Mouse (Mus musculus) kidney, embryonic 14.5 days (tissue): ENCODE measurements around the gene Hivep3. TPM values are rescaled to one million over a fixed set of nuclear protein-coding genes. Genes with fewer than 3 reads are reported as not detected.

Source experiments
- ATAC-seq: fragments of 200-750 bp; cut with Nextera tagmentation; 2 replicates; pipeline ENCODE4 v1.8.0; 2017; ENCODE audit warnings: moderate number of reproducible peaks, mild to moderate bottlenecking, moderate TSS enrichment, moderate library complexity; ENCODE audit not compliant: low FRiP score, low TSS enrichment
- H3K27ac ChIP-seq: fragments of 300-500 bp; sonication (generic); 2 replicates; pipeline ENCODE4 v1.5.1; 2014; ENCODE audit warnings: low read depth, mild to moderate bottlenecking, low read length, moderate library complexity, mixed read lengths
- H3K27me3 ChIP-seq: fragments of 300-500 bp; sonication (generic); 2 replicates; pipeline ENCODE4 v1.6.1; 2014; ENCODE audit warnings: mild to moderate bottlenecking, low read length; ENCODE audit not compliant: control insufficient read depth, insufficient read depth
- H3K36me3 ChIP-seq: fragments of 300-500 bp; sonication (generic); 2 replicates; pipeline ENCODE4 v1.6.1; 2014; ENCODE audit warnings: low read length, mixed read lengths; ENCODE audit not compliant: control insufficient read depth, insufficient read depth
- H3K4me1 ChIP-seq: fragments of 300-500 bp; sonication (generic); 2 replicates; pipeline ENCODE4 v1.6.1; 2014; ENCODE audit warnings: low read length, mixed read lengths; ENCODE audit not compliant: control insufficient read depth, insufficient read depth
- H3K4me2 ChIP-seq: fragments of 300-500 bp; sonication (generic); replicated peaks from 2 replicates; pipeline ENCODE4 v1.6.1; 2014; ENCODE audit warnings: low read depth, mild to moderate bottlenecking, low read length
- H3K4me3 ChIP-seq: fragments of 300-500 bp; sonication (generic); 2 replicates; pipeline ENCODE4 v1.5.1; 2014; ENCODE audit warnings: mild to moderate bottlenecking, low read length
- H3K9ac ChIP-seq: fragments of 300-500 bp; sonication (generic); 2 replicates; pipeline ENCODE4 v1.6.1; 2014; ENCODE audit warnings: low read depth, mild to moderate bottlenecking, low read length, moderate library complexity
- H3K9me3 ChIP-seq: fragments of 300-500 bp; sonication (generic); 2 replicates; pipeline ENCODE4 v1.6.1; 2016; ENCODE audit warnings: low read length; ENCODE audit not compliant: control insufficient read depth
- WGBS: fragments of 180-500 bp; shearing (Covaris S2); extraction: QIAGEN DNeasy Blood & Tissue Kit; methylation state at CpG from one replicate; pipeline ENCODE4 v1.1.7; 2014; 5-methylcytosine and 5-hydroxymethylcytosine counted together
- polyA plus RNA-seq: library from polyadenylated mRNA; unstranded; fragments of >200 nt; fragmentation: Nextera tagmentation; extraction: Ambion mirVana; gene quantifications from 2 replicates; pipeline ENCODE4 v1.2.1, GENCODE M21; 2014

Gene Hivep3
- polyA plus RNA-seq, 1 experiment from 2014 or later, result 6.3 TPM

DNA sequence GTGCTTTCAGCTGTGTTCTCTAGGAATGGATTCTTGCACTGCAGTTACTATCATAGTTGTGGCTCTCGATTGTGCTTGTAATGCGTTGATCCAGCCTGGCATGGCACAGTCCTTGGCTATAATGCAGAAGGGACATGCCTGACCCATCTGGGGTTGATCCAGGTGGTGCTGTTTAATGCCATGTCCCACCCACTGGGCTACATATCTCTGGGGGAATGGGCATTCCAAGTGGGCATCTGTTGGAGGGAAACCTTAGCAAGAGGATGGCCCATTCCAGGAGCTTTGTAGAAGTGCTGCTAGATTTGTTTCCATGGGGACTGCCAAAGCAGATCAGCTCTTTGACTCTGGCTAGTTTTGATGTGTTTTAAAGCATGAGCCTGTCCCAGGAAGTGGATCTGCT, 137.9 kb downstream of the Hivep3 start:
- no peak overlapping the region for H3K4me3 ChIP-seq

DNA sequence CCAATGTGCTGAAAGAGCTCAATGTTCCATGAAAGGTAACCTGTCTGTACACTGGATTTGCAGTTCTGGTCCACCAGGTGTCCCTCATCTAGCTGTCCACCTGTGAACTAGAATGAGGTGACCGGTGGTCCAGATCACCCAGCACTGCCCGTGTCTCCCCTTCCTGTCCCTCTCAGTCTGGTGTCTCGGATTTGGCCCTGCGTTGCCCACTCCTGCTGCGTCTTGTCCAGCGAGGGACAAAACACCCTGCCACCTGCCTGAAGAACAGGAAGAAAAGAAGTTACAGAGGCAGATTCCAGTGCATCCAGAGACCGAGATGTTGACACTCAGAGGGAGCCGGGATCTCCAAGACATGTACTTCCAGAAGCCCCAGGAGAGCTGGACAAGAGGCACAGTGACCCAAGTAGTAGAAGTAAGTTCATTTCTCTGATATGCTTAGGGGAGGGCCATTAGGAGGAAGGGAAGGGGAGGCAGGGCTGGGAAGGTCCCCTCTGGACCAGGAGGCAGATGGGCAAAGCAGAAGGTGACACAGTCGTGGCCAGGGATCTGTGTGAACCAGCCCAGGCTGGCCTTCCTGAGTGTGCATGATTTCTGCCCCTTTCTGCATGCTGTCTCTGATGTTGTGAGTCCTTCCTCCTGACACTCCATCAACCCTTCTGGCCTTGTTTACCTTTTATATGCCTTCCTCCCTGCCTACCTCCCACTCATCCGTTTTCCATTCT, 138.4 kb downstream of the Hivep3 start:
- Histone ChIP-seq H3K36me3 (no peaks in the 10 kb centered on the region), H3K9me3 (no peaks in the 10 kb centered on the region), H3K4me2 (no peak overlapping the region), H3K4me1 (no peaks in the 10 kb centered on the region), H3K9ac (no peak overlapping the region), H3K27me3 (no peaks in the 10 kb centered on the region), H3K27ac (no peak overlapping the region), H3K4me3 (no peak overlapping the region)
- WGBS, result 80% methylated on average over 10 of the region's 10 CpGs
- ATAC-seq, result no peak

More for the DNA sequence above, 137.9 kb downstream of the Hivep3 start:
- 95% methylated on average over 2 of the region's 2 CpGs for WGBS
- H3K36me3 ChIP-seq, result no peaks in the 10 kb centered on the region
- H3K9me3 ChIP-seq, result no peaks in the 10 kb centered on the region
- H3K4me2 ChIP-seq, result no peak overlapping the region
- H3K27me3 ChIP-seq, result no peaks in the 10 kb centered on the region
- no peak overlapping the region for H3K27ac ChIP-seq
- ATAC-seq, result no peak
- no peak overlapping the region for H3K9ac ChIP-seq
- H3K4me1 ChIP-seq, result no peaks in the 10 kb centered on the region

DNA sequence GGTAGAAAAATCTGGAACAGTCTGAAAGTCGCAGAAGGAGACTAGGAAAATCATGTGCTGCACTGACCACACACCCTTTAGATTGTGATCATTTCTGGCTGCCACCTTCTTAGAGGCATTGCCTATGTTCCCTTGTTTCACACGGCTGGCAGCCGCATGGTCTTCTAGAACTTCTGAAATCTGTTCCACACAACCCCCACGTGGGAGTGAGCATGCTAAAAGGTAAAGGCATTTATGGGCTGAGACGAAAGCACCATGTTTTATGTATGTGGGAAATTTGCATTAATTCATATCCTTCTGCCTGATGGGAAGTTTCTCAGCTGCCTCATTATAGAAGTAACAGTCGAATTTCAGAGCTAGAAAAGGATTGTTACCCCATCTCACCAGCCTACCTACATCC, 140.4 kb downstream of the Hivep3 start:
- Histone ChIP-seq H3K36me3 (no peaks in the 10 kb centered on the region), H3K9ac (no peak overlapping the region), H3K27ac (no peak overlapping the region), H3K27me3 (no peaks in the 10 kb centered on the region), H3K4me3 (no peak overlapping the region), H3K4me1 (no peaks in the 10 kb centered on the region), H3K9me3 (no peaks in the 10 kb centered on the region), H3K4me2 (no peak overlapping the region)
- no peak for ATAC-seq
- 71% methylated on average over 6 of the region's 6 CpGs for WGBS

DNA sequence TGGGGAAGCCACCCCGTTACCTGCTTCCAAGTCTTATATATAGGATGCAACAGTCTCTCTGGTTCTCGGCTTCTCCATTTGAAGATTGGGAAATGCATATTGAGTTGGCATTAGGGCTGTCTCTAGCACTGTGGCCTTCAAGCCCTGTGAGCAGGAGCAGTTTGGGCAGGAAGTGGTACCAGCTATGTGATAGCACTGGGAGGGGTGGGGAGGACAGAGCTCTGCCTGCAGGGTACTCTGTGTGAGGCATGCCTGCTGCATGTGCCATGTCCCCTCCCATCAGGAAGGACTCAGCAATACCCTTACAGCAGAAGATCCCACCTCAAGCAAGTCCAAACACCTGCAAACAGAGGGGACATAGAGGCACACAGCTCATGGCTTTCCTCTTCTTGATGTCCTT, 142.0 kb downstream of the Hivep3 start:
- H3K4me1 ChIP-seq, result no peaks in the 10 kb centered on the region
- 91% methylated on average over 2 of the region's 2 CpGs for WGBS
- H3K36me3 ChIP-seq, result no peaks in the 10 kb centered on the region
- H3K4me2 ChIP-seq, result no peak overlapping the region
- no peaks in the 10 kb centered on the region for H3K27me3 ChIP-seq
- ATAC-seq, result no peak
- no peak overlapping the region for H3K4me3 ChIP-seq
- no peaks in the 10 kb centered on the region for H3K9me3 ChIP-seq
- no peak overlapping the region for H3K27ac ChIP-seq
- H3K9ac ChIP-seq, result no peak overlapping the region

DNA sequence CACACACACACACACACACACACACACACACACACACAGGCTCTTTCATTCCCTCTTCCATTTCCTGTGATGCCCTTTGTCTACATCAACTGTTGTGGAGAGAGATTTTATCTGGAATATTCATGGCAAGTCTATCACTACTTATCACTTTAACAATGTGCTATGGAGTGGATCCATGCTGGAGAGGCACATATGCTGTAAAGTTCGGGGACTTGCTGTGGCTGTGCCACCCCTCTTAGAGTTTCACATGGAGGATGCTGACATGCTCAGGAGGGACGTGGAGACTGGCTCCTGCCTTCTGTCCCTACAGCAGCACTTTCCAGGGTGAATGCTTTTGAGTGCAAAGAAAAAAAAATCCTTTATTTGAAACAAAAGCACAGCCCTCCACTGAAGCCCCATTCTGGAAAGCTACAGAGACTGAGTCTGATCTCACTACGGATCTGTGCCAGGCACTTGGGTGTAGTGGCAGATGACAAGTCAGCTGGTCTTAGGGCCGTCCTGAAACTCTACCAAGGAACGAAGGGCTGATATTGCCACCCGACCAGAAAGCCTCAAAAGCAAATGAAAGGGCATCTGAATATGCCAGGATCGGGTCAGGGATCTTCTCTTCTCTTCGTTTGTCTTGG, 143.1 kb downstream of the Hivep3 start:
- H3K4me1 ChIP-seq, result no peaks in the 10 kb centered on the region
- no peak overlapping the region for H3K9ac ChIP-seq
- H3K4me2 ChIP-seq, result no peak overlapping the region
- WGBS, result 80% methylated on average over 8 of the region's 8 CpGs
- no peaks in the 10 kb centered on the region for H3K27me3 ChIP-seq
- H3K36me3 ChIP-seq, result no peaks in the 10 kb centered on the region
- H3K9me3 ChIP-seq, result no peaks in the 10 kb centered on the region
- H3K27ac ChIP-seq, result no peak overlapping the region
- H3K4me3 ChIP-seq, result no peak overlapping the region
- ATAC-seq, result no peak

DNA sequence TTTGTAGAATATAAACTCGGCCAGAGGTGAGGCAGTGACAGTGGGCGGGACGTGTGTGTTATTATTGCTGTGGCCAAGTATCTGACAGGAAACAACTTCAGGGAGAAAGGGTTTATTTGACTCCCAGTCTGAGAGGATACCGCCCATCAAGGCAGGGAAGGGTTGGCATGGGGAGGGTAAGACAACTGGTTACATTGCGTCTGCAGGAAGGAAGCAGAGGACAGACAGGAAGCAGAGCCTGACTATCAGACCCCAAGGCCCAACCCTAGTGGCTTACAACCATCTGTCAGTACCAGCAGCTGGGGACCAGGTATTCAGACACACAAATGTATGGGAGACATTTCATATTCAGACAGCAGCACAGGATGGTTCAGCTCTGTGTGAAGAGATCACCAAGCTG, 144.6 kb downstream of the Hivep3 start:
- Histone ChIP-seq H3K36me3 (no peaks in the 10 kb centered on the region), H3K4me1 (peaks cover 4% of the 10 kb centered on the region; the same call in 1 of the 2 replicates), H3K4me3 (no peak overlapping the region), H3K27me3 (no peaks in the 10 kb centered on the region), H3K9me3 (no peaks in the 10 kb centered on the region), H3K4me2 (no peak overlapping the region), H3K27ac (no peak overlapping the region), H3K9ac (no peak overlapping the region)
- 79% methylated on average over 5 of the region's 5 CpGs for WGBS
- no peak for ATAC-seq

DNA sequence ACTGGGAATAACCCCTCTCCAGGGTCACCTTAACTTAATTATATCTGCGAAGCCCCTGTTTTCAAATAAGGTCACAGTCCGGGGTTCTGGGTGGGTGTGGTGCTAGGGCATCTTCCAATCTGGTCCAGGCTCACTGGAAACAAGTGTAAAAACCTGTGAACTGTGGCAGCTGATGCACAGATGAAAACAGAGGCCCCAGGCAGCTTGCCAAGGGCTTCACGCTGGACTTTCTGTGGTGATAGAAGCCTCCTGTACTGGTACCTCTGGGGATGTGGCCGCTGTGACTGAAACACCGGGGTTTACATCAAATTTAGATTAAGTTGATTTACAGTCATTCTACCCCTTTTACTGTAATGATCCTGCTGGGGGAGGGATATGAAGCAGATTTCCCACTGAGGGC, 146.1 kb downstream of the Hivep3 start:
- no peak overlapping the region for H3K9ac ChIP-seq
- no peak for ATAC-seq
- WGBS, result 55% methylated on average over 5 of the region's 5 CpGs

DNA sequence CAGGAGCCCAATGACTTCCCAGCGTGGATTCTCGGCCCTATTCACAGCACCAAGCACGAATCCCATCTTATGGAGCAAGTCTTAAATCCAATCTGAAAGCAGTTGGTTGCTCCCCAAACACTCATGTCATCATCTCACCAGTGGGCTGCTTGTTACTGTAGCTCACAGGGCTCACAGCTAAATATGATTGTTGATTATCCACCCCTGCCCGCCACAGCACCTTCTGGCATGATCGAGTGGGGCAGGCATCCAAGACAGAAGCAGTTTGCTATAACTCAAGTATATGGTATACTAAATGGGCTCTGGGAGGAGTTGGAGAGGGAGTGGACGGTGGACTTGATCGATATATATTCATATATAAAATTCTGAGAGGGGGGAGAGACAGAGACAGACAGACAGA, 146.7 kb downstream of the Hivep3 start:
- H3K27ac ChIP-seq, result no peak overlapping the region
- H3K36me3 ChIP-seq, result no peaks in the 10 kb centered on the region
- no peaks in the 10 kb centered on the region for H3K9me3 ChIP-seq
- H3K4me1 ChIP-seq, result peaks cover 4% of the 10 kb centered on the region; the same call in 1 of the 2 replicates
- H3K4me3 ChIP-seq, result no peak overlapping the region
- 87% methylated on average over 7 of the region's 7 CpGs for WGBS
- H3K9ac ChIP-seq, result no peak overlapping the region
- ATAC-seq, result no peak
- no peak overlapping the region for H3K4me2 ChIP-seq
- H3K27me3 ChIP-seq, result no peaks in the 10 kb centered on the region

More for the DNA sequence above, 146.1 kb downstream of the Hivep3 start:
- Histone ChIP-seq H3K9me3 (no peaks in the 10 kb centered on the region), H3K4me3 (no peak overlapping the region), H3K4me2 (no peak overlapping the region), H3K27me3 (no peaks in the 10 kb centered on the region), H3K27ac (no peak overlapping the region), H3K4me1 (peaks cover 4% of the 10 kb centered on the region; the same call in 1 of the 2 replicates), H3K36me3 (no peaks in the 10 kb centered on the region)

DNA sequence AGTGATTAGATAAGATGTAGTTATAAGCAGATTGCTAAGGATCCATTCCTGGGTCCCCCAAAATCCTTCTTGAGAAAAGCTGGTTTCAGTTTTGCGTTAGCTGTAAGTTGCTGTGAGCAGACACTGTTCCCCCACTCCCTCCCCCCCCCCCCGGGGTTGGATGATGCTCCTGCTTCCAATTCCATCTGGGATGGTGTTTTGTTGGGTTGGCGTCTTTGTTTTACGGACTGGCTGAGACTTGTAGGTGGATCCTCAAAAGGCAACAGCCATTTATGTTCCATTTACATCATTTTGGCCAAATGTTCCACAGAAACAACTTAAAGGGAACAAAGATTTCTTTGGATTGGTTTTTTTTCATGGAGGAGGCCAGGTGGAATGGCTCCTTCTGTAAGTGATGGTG, 147.7 kb downstream of the Hivep3 start:
- WGBS, result 83% methylated on average over 4 of the region's 4 CpGs
- Histone ChIP-seq H3K27me3 (no peaks in the 10 kb centered on the region), H3K4me2 (no peak overlapping the region), H3K4me3 (no peak overlapping the region), H3K4me1 (peaks cover 4% of the 10 kb centered on the region; the same call in 1 of the 2 replicates), H3K27ac (no peak overlapping the region), H3K9me3 (no peaks in the 10 kb centered on the region), H3K36me3 (no peaks in the 10 kb centered on the region), H3K9ac (no peak overlapping the region)
- no peak for ATAC-seq
